Mouse (Mus musculus) CH12.LX (cell line): ENCODE results near the gene Foxp1.

Experiments
- CTCF ChIP-seq, 2 experiments: IDR thresholded peaks in 1 of 2; conservative IDR thresholded peaks in 1 of 2; 2 replicates each; pipeline ENCODE4 v1.5.1; 2011 to 2012; ENCODE audit warnings: low read depth in 2 of 2, low read length in 2 of 2, improper control_type of control experiment in 1 of 2, inconsistent platforms in 1 of 2, mild to moderate bottlenecking in 1 of 2, moderate library complexity in 1 of 2
- E2F4 ChIP-seq: IDR thresholded peaks from 2 replicates; pipeline ENCODE4 v1.6.1; 2011; ENCODE audit warnings: low read depth, low read length, improper control_type of control experiment; ENCODE audit not compliant: insufficient replicate concordance
- EP300 ChIP-seq: IDR thresholded peaks from 2 replicates; pipeline ENCODE4 v1.6.1; 2011; ENCODE audit warnings: low read length, improper control_type of control experiment
- POLR2A ChIP-seq: IDR thresholded peaks from 2 replicates; pipeline ENCODE4 v1.6.1; 2011; ENCODE audit warnings: low read depth, mild to moderate bottlenecking, improper control_type of control experiment, low read length
- TBP ChIP-seq: conservative IDR thresholded peaks from 2 replicates; pipeline ENCODE4 v1.6.1; 2011; ENCODE audit warnings: low read depth, low read length, improper control_type of control experiment
- TCF12 ChIP-seq: IDR thresholded peaks from 2 replicates; pipeline ENCODE4 v1.6.1; 2014; ENCODE audit warnings: low read depth, mild to moderate bottlenecking, inconsistent platforms, low read length, improper control_type of control experiment
- UBTF ChIP-seq: IDR thresholded peaks from 2 replicates; pipeline ENCODE4 v1.6.1; 2012; ENCODE audit warnings: low read depth, mild to moderate bottlenecking, inconsistent platforms, low read length, improper control_type of control experiment, moderate library complexity
- ZC3H11A ChIP-seq: IDR thresholded peaks from 2 replicates; pipeline ENCODE4 v1.6.1; 2012; ENCODE audit warnings: low read depth, mild to moderate bottlenecking, inconsistent platforms, low read length, improper control_type of control experiment

DNA sequence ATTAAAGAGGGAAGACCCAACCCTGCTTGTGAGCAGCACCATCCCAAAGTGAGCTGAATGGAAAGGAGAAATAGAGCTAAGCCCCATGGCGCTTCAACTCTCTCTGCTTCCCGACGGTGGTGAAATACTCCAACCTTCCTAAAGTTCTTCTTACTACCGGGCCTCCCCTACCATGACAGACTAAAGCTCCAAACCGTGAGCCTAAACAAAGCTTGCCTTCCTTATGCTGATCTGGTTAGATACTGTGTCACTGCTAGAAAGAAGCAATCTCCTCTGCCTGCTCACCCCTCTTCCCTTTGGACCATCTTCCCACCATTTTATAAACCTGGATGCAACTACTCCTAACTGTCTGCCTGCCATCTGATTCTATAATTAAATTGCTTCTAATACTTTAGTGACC lies 338.5 kb downstream of the Foxp1 start:
- TF ChIP-seq CTCF (conservative IDR thresholded peaks at IDR 0.05 in 1 of 2, IDR thresholded peaks at IDR 0.05 in 1 of 2; ENCODE audit: low read depth in 2 of 2, low read length in 2 of 2) (no peak), POLR2A (no peak), TBP (no peak), ZC3H11A (no peak), UBTF (no peak), TCF12 (no peak), E2F4 (no peak), EP300 (no peak)
